Mouse (Mus musculus) layer of hippocampus, adult 18-20 months (tissue): ENCODE results near the gene Oosp3. TPM values are rescaled to one million over a fixed set of nuclear protein-coding genes. Genes with fewer than 3 reads are reported as not detected.

Experiments
- DNase-seq, 2 experiments: peaks; one replicate each; pipeline ENCODE4 v3.0.0; 2022; ENCODE audit warnings: low spot score in 2 of 2
- long read RNA-seq: library from polyadenylated mRNA; stranded (forward); transcript quantifications from one replicate; pipeline ENCODE4 v2.0.0, GENCODE M21; 2021
- total RNA-seq, 2 experiments: library from RNA; stranded (reverse); gene quantifications; 2 replicates each; pipeline ENCODE4 v1.2.3; 2021

Gene Oosp3
- not detected for total RNA-seq
- long read RNA-seq, result 0 reads

DNA sequence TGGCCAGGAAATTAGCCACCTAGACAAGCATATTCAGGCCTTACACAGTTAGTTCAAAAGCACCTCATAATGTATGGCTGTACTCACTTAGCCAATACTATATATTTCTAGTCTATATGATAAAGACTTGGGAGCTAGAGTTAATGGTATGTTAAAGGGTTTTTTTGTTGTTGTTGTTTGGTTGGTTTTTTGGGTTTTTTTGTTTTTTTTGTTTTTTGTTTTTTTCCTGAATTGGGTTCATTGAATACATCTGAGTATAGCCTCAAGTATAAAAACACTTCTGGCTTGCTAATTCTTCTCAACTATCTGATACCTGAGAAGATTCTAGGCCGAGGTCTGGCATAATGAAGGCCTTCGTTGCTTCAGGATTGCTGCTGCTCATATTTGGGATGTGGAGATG, at the start of gene Oosp3:
TSS of gene Oosp3 (plus strand) at position 301 of the 400 bp plus-strand sequence.
- no peak for DNase-seq

DNA sequence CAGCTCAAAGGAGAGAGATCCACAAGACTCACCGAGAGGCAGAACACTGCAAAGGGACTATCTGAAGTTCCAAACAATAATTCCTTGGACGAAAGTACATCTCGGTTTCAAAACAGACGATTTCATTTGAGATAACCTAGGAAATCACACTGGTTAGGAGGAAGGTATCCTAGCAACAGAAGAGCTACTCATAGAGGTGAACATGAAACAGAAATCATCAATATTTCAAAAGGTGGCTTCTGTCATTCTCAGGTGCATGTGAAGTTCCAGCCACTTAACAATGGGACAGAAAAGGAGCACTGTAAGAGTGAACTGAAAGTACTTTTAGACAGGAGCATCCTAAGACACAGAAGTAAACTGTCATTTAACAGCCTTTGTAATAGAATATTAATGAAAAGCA, 47.3 kb upstream of the Oosp3 start:
- DNase-seq, result no peak

DNA sequence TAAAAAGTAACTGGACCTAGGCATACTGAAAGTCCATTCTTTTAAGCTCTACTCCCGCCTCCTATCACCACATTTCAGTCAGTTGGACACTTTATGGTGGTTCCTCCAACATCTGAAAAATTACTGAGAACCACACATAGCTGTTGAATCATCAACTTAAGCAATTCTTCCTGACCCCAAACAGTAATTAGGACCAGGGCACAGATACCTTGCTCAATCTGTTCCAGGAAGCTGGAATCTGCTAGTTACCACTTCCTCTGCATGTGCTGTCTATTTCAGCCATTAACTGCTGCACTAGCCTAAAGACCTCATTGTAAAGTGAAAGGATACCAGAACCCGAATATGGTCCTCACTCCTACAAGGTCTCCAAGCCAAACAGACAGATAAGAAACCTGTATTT, 37.7 kb upstream of the Oosp3 start:
- DNase-seq, result no peak

DNA sequence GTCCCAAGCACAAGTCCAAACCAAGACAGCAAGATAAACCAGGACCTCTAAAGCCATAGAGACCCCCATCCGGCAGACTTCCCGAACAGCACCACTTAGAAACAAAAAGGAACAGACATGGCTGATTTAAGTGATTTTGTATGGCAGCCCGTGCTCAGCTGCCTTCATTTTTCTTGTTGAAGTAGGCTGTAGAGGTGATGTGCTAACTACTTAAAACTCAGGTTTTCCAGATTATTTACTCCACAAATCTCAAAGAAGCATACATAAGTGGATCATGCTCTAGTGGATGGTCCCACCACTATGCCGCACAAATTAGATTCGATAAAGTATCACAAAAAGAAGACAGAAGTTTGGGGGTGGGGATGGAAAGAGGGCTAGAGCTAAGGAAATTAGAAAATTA, 36.4 kb upstream of the Oosp3 start, which contains the start of gene Oosp2:
TSS of gene Oosp2 (minus strand) at position 101 of the 400 bp plus-strand sequence.
- DNase-seq, result no peak

DNA sequence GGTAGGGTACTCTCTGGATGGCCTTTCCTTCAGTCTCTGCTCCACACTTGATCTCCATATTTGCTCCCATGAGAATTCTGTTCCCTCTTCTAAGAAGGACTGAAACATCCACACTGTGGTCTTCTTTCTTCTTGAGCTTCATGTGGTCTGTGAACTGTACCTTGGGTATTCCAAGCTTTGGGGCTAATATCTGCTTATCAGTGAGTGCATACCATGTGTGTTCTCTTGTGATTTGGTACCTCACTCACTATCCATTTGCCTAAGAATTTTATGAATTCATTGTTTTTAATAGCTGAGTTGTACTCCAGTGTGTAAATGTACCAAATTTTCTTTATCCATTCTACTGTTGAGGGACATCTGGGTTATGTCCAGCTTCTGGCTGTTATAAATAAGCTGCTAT, 35.3 kb upstream of the Oosp3 start:
- no peak for DNase-seq

DNA sequence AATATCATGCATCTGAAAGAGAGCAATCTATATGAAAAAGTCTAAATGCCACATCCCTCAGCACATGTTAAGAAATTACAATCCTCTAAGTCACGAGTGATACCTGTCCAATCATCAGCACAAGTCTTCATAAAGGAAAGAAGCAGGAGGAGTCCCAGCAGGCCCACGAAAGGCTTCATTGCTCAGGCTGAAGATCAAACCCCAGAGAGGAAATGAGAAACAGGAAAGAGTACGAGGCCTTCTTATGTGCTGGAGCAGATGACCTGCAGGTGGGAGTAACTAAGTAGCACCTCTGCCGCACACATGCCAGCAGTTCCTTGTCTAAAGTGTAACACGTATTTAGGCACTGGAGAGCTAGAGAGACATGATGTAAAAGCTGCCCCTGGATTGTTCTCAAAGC, 6.0 kb upstream of the Oosp3 start, which contains the start of gene Oosp1:
TSS of gene Oosp1 (minus strand) at position 312 of the 400 bp plus-strand sequence.
- no peak for DNase-seq

DNA sequence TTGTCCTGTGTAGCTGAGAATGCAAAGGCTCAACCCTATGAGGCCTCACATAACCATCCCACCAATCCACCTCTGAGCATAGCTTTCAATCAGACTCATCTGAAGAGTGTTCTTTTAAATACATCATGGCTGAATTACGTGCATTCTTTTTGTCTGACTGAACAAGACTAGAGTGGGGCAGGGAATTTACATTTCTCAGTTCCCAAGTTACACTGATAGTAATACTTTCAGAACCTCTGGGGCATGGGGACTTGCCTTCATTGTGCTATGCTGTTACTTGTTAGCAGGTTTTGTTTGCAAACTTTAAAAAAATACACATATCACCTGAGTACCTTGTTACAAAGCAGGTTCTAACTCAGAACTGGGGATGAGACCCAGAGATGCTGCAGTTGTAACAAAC, 5.4 kb upstream of the Oosp3 start:
- DNase-seq, result no peak

DNA sequence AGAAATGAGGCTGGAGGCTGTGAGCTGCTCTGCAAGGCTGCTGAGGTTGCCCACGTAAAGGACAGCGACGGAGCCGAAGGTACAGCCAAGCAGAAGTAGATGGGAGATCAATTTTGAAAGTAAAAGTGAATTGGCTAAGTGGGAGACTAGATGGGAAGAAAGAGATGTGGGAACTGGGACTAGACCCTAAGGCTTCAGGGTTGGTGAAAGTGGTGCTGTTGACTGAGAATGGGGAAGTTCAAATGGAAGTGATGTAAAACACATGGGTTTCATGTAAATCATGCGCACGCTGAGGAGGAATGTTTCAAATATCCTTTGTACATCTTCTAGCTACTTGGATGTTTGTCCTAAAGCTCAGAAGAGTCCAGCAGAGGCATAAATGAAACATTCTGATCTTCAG, 1.5 kb downstream of the Oosp3 start:
- no peak for DNase-seq

DNA sequence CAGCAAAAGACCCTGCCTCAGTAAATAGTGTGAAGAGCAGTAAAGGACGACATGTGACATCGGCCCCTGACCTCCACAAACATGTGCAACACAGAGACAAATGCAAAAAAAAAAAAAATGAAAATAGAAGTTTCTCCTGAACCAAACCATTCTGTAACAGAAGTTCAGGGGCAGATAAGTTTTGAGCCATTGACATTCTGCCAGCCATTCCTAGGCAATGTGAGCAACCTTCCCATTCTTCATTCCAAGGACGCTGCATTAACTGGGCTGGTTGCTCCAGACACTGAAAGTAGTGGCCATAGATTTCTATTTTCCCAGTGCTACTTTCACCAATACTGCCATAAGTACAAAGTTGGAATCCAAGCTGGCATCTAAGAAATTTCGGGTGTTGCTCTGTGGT, 15.6 kb downstream of the Oosp3 start:
- DNase-seq, result no peak

DNA sequence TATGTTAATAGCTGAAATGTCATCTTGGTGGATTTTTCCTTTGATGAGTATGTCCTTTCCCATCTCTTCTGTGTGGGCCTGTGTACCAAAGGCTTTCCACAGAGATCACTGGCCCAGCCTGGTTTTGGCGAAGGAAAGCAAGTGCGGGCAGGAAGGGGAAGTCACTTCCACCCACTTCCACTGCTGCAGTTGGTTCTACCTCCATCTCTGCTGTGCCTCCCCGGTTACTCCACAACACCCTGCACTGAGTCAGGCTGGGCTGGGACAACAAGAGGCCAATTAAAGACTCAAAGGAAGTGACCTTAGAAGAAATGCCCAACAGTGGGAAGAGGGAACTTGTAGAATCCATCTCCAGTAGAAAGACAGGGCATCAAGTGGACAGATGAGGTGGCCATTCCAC, 23.2 kb downstream of the Oosp3 start:
- DNase-seq, result no peak

DNA sequence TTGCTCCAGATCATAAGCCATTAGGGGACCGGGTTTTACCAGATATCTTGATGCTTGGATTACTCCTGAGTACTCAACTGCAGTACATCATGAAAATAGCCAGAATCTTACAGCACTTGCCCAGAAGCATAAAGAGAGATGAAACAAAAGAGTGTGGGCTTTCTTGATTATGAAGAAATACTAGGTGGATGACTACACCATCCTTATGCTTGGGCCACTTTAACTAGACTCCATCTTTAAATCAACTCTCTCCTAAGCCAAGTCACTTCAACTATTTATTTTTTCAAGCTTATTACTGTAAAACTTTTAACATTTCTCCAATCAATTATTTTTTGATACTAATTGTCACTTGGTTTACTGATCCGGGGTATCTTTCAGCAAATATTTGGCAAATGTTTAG, 27.0 kb downstream of the Oosp3 start:
- DNase-seq, result no peak

DNA sequence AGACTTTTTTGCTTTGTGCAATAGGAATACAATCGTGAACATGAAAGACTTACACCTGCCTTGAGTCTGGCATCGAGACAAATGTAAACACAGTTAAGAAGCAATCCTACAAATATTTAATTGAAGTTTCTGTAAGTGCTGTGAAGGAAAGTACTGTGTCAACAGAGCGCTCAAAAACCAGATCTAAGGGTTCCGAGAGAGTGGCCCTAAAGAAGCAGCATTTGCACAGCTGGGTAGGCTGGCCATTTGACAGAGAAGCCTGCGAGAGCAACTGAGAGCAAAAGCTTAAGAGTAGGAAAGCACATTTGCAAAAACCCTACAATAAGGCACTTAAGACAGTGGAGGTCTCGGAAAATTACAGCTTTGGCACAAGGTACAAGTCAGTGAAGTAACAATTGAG, 27.4 kb downstream of the Oosp3 start:
- DNase-seq, result no peak

DNA sequence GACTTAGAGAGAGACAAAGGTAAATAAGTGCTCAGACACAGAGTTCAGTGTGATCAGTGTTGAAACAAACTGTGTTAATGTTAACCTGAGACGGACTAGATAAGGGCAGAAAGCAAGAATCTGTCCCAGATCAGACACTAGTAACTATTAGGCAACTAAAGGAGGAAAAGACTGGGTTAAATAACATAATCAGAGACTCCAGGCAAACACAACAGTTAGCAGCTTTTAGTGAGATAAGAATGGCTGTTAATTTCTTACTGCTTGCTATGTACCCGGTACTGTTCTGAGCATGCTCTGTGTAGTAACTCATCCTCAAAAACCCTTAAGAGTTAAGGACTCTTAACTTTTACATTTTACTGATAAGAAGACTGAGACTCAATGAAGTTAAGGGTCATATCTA, 29.1 kb downstream of the Oosp3 start:
- no peak for DNase-seq

DNA sequence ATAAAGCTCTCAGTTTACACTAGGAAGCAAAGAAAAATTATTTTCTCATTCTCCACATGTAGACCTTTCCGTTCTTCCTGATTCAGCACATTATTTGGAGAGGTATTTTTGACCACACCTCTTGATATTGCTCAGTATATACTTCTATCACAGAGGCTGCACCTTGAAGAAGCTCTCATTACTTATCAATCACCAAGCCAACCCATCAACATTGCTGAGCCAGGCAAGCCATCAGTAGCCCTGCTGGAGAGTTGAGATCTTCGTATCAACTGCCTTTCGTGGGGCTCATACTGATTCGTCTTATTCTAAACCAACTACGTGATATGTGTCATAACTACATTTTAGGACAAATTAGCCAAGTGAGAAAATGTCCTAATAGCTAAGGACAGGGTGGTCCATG, 30.4 kb downstream of the Oosp3 start:
- DNase-seq, result no peak

DNA sequence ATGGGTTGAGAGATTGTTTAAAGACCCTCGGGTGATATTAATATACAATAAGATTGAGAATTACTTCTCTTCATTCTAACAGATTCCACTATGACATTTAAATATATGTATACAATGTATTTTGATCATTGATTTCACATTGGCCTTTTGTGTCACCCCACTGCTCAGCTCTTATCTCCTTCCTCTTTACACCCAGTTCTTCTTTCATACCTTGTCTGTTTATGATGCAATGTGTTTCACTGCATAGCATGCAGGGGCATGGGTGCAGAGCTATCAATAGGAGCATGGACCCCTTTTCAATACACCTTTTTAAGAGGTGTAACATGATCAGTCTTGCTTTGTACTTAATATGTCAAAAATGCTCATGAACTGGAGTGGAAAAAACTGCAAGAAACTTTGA, 33.4 kb downstream of the Oosp3 start:
- no peak for DNase-seq

DNA sequence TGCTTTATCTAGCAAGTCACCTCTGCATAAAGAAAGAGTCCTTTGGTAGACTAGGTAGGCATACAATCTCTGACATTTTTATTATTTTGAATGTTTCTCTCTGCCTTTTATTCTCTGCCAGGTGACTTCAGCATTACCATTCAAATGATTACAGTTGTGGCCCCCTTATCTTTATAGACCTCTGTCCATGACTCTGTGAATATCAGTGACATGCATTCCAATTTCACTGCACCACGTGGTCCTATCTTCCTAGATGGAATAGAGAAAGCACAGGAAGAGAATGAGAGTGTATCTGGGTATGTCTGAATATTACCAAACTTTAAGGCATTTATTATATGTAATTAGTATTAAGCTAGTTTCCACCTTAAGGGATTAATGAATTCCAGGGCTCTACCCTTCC, 39.6 kb downstream of the Oosp3 start:
- no peak for DNase-seq

DNA sequence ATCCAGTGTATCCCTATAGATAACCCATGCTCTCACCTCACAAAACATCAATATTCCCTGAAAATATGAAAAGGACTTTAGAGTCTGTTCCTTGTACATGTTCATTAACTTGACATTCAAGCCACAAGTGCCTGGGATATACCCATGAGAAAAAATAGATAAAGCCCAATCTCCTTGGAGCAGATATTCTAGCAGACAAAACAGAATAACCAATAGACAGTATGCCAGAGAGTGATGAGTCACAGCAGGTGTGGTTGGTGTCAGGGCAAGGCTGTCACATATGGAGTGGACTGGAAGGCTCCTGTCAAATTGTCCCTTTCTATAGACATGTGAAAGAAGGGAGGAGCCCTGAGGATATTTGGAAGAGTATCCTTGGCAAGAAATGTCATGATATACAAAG, 48.8 kb downstream of the Oosp3 start:
- no peak for DNase-seq

DNA sequence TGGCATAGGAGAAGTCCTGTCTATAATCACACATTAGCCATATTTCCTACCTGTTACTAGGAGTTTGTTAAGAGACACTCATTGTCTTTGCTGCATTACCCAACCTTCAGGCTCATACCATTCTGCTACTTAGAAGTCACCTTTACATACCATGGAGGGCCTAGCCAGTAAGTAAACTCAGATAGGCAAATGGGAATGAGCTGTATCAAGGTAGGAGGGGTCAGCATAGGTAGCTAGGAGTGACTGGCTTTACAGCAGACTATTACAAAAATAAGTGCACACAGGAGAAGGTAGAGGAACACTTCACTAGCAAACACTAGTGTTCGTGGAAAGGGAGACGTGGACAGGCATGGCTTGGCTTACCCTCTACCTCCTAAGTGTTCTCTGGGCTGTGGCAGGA, 50.4 kb downstream of the Oosp3 start, which contains the start of gene Gif:
TSS of gene Gif (plus strand) at position 257 of the 400 bp plus-strand sequence.
- no peak for DNase-seq

Other genes with a start within 250 kb of the Oosp3 start
- gene Ms4a6c, start 227.7 kb upstream of the Oosp3 start, total RNA-seq, result 1 to 10 TPM; 1.3 to 1.8 TPM
- under 1 TPM in 1 of 2 experiments, not detected in 1; 0.20 TPM for gene Gm8369, start 211.1 kb upstream of the Oosp3 start, total RNA-seq
- gene Ms4a6b, start 180.5 kb upstream of the Oosp3 start, total RNA-seq, result 1 to 10 TPM; 1.2 to 2.1 TPM
- not detected for gene Ms4a4d, start 160.3 kb upstream of the Oosp3 start, total RNA-seq
- 1 to 10 TPM; 1.4 TPM for gene Ms4a6d, start 92.2 kb upstream of the Oosp3 start, total RNA-seq
- gene Ms4a2, start 73.3 kb upstream of the Oosp3 start, total RNA-seq, result not detected
- gene Ms4a3, start 56.2 kb upstream of the Oosp3 start, total RNA-seq, result not detected
- not detected for gene Oosp2, start 36.5 kb upstream of the Oosp3 start, total RNA-seq
- gene Oosp1, start 5.9 kb upstream of the Oosp3 start, total RNA-seq, result not detected
- not detected for gene Gif, start 50.5 kb downstream of the Oosp3 start, total RNA-seq
- 10 to 100 TPM; 35.3 to 36.1 TPM for gene Mrpl16, start 73.3 kb downstream of the Oosp3 start, total RNA-seq
- 10 to 100 TPM; 28.2 to 30.0 TPM for gene Stx3, start 122.3 kb downstream of the Oosp3 start, total RNA-seq
- not detected for gene Olfr1417, start 142.2 kb downstream of the Oosp3 start, total RNA-seq
- not detected for gene Olfr1418, start 164.0 kb downstream of the Oosp3 start, total RNA-seq
- not detected for gene Olfr1419, start 178.1 kb downstream of the Oosp3 start, total RNA-seq
- not detected for gene Olfr1420, start 189.5 kb downstream of the Oosp3 start, total RNA-seq
- gene Patl1, start 215.3 kb downstream of the Oosp3 start, total RNA-seq, result 10 to 100 TPM; 22.7 to 23.3 TPM